Mouse (Mus musculus): ENCODE data around the gene Sgo1. TPM values are rescaled to one million over a fixed set of nuclear protein-coding genes. Genes with fewer than 3 reads are reported as not detected.

The Sgo1 gene
- total RNA-seq (2023; ENCODE audit: inconsistent age), result 0.72 to 1.6 TPM (median 0.94 TPM) in 4 replicates

GRCm38 (mm10) chr17:53688877-53689802 is at the start of gene Sgo1:
TSS of gene Sgo1 (minus strand) at chr17:53689333.

Other genes with a start within 250 kb of the Sgo1 start
- gene Efhb, start 226.0 kb downstream of the Sgo1 start, total RNA-seq (2023; ENCODE audit: inconsistent age), result 0.33 to 0.74 TPM (median 0.62 TPM) in 4 replicates
- gene Rab5a, start 210.1 kb downstream of the Sgo1 start, total RNA-seq (2023; ENCODE audit: inconsistent age), result 74.9 to 78.9 TPM (median 78.1 TPM) in 4 replicates
- gene Pp2d1, start 149.9 kb downstream of the Sgo1 start, total RNA-seq (2023; ENCODE audit: inconsistent age), result not detected in 4 replicates
- gene Kat2b, start 122.5 kb downstream of the Sgo1 start, total RNA-seq (2023; ENCODE audit: inconsistent age), result 32.5 to 45.4 TPM (median 34.0 TPM) in 4 replicates
- not detected in 4 replicates for gene Sult1c2, start 157.0 kb upstream of the Sgo1 start, total RNA-seq (2023; ENCODE audit: inconsistent age)